Mouse (Mus musculus): ENCODE measurements around the gene Mocs3. TPM values are rescaled to one million over a fixed set of nuclear protein-coding genes. Genes with fewer than 3 reads are reported as not detected.

Gene Mocs3
- total and polyA plus RNA-seq, 2 experiments from 2014 or later: 3.8 to 6.0 TPM

DNA sequence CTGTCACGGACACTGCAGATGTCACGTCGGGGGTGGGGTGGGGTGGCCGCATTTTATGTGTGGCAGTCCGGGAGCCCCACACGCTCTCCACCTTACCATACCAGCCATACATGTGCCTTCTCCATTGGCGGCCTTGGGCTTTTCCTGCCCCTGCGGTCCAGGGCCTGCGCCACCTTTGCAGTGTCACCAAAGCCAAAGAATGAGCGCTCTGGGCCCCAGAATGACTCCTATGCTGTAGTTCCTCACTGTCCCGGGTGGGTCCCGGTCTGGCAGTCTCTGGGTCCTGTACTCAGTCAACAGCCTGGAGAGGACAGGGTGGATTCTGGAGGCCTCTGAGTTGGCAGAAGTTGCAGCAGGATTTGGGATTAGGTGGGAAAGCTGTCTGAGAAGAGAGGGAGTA, 51.2 kb downstream of the Mocs3 start, which contains the start of gene Kcng1:
Gene Kcng1 (minus strand): TSS at position 155 of the 400 bp plus-strand sequence.
- Histone ChIP-seq H3K9me3 (replicated peaks; ENCODE audit: control insufficient read depth, low read length) (peaks cover 7% of the 10 kb centered on the region; the same call in 1 of the 2 replicates), H3K27me3 (ENCODE audit: control insufficient read depth, insufficient read depth, low read length) (peaks cover 89% of the 10 kb centered on the region), H3K9ac (replicated peaks; ENCODE audit: low read depth, low read length) (no peak within 1 kb of the TSS), H3K4me3 (ENCODE audit: low read depth, low read length) (peak within 1 kb of the TSS; percentile 48), H3K36me3 (replicated peaks; ENCODE audit: control insufficient read depth, insufficient read depth, low read length) (no peaks in the 10 kb centered on the region), H3K4me1 (ENCODE audit: control insufficient read depth, insufficient read depth) (peaks cover 5% of the 10 kb centered on the region; the same call in 1 of the 2 replicates), H3K27ac (ENCODE audit: low read depth) (no peak within 1 kb of the TSS), H3K4me2 (ENCODE audit: low read depth, low read length) (peak within 1 kb of the TSS; percentile 72)
- DNase-seq (ENCODE audit: low spot score) (no peak), ATAC-seq (ENCODE audit: insufficient read depth, low read depth) (no peak)
- TF ChIP-seq CTCF (IDR thresholded peaks at IDR 0.05; ENCODE audit: low read depth): no peak
- no peak for TF ChIP-seq EP300 (IDR thresholded peaks at IDR 0.05; ENCODE audit: low read depth)
- 22% methylated on average over 12 of the region's 12 CpGs for WGBS

Other genes with a start within 250 kb of the Mocs3 start
- 1.2 and 1.9 TPM in 2 replicates for gene Ripor3, start 220.0 kb upstream of the Mocs3 start, total RNA-seq (2014; rRNA removed; ENCODE audit: low replicate concordance)
- gene Ripor3, start 220.0 kb upstream of the Mocs3 start, polyA plus RNA-seq (2015; fragmentation: Nextera tagmentation; extraction: Ambion mirVana): 0.29 and 0.36 TPM in 2 replicates
- gene Pard6b, start 149.6 kb upstream of the Mocs3 start, total RNA-seq (2014; rRNA removed; ENCODE audit: low replicate concordance): 4.4 and 6.5 TPM in 2 replicates
- 3.3 and 3.5 TPM in 2 replicates for gene Pard6b, start 149.6 kb upstream of the Mocs3 start, polyA plus RNA-seq (2015; fragmentation: Nextera tagmentation; extraction: Ambion mirVana)
- 11.2 and 28.2 TPM in 2 replicates for gene Adnp, start 23.5 kb upstream of the Mocs3 start, total RNA-seq (2014; rRNA removed; ENCODE audit: low replicate concordance)
- 1.4 and 2.4 TPM in 2 replicates for gene Adnp, start 23.5 kb upstream of the Mocs3 start, polyA plus RNA-seq (2015; fragmentation: Nextera tagmentation; extraction: Ambion mirVana)
- gene Gm20716, start 258 bp upstream of the Mocs3 start, total RNA-seq (2014; rRNA removed; ENCODE audit: low replicate concordance): 14.2 and 19.2 TPM in 2 replicates
- gene Gm20716, start 258 bp upstream of the Mocs3 start, polyA plus RNA-seq (2015; fragmentation: Nextera tagmentation; extraction: Ambion mirVana): 7.5 and 9.2 TPM in 2 replicates
- gene Dpm1, start within 50 bp of the Mocs3 start, total RNA-seq (2014; rRNA removed; ENCODE audit: low replicate concordance): 108 and 163 TPM in 2 replicates
- gene Dpm1, start within 50 bp of the Mocs3 start, polyA plus RNA-seq (2015; fragmentation: Nextera tagmentation; extraction: Ambion mirVana): 141 and 151 TPM in 2 replicates
- not detected in 2 replicates for gene Kcng1, start 51.1 kb downstream of the Mocs3 start, total RNA-seq (2014; rRNA removed; ENCODE audit: low replicate concordance)
- gene Kcng1, start 51.1 kb downstream of the Mocs3 start, polyA plus RNA-seq (2015; fragmentation: Nextera tagmentation; extraction: Ambion mirVana): 0.19 and 0.20 TPM in 2 replicates